Mouse (Mus musculus) kidney, postnatal 0 days (tissue): ENCODE measurements around the gene Kalrn. TPM values are rescaled to one million over a fixed set of nuclear protein-coding genes. Genes with fewer than 3 reads are reported as not detected.

Experiments used
- ATAC-seq: fragments of 200-750 bp; cut with Nextera tagmentation; replicated peaks from 2 replicates; pipeline ENCODE4 v1.8.0; 2017; ENCODE audit warnings: low read depth, moderate number of reproducible peaks, moderate TSS enrichment, moderate library complexity; ENCODE audit not compliant: low FRiP score
- DNase-seq: peaks from one replicate; pipeline ENCODE4 v3.0.0-alpha.2; 2016; ENCODE audit warnings: low spot score
- H3K27ac ChIP-seq: fragments of 300-500 bp; sonication (generic); 2 replicates; pipeline ENCODE4 v1.5.1; 2014; ENCODE audit warnings: mild to moderate bottlenecking
- H3K27me3 ChIP-seq: fragments of 300-500 bp; sonication (generic); 2 replicates; pipeline ENCODE4 v1.6.1; 2014; ENCODE audit warnings: low read length, mixed read lengths; ENCODE audit not compliant: insufficient read depth
- H3K36me3 ChIP-seq: fragments of 300-500 bp; sonication (generic); 2 replicates; pipeline ENCODE4 v1.6.1; 2014; ENCODE audit warnings: low read length, mixed read lengths; ENCODE audit not compliant: insufficient read depth
- H3K4me1 ChIP-seq: fragments of 300-500 bp; sonication (generic); replicated peaks from 2 replicates; pipeline ENCODE4 v1.6.1; 2014; ENCODE audit warnings: antibody characterized with exemption, low read length, mixed read lengths; ENCODE audit not compliant: insufficient read depth
- H3K4me2 ChIP-seq: fragments of 300-500 bp; sonication (generic); 2 replicates; pipeline ENCODE4 v1.6.1; 2014; ENCODE audit warnings: mild to moderate bottlenecking, low read length, moderate library complexity, mixed read lengths
- H3K4me3 ChIP-seq: fragments of 300-500 bp; sonication (generic); replicated peaks from 2 replicates; pipeline ENCODE4 v1.5.1; 2014; ENCODE audit warnings: low read depth, low read length
- H3K9ac ChIP-seq: fragments of 300-500 bp; sonication (generic); 2 replicates; pipeline ENCODE4 v1.6.1; 2014; ENCODE audit warnings: low read depth, low read length
- H3K9me3 ChIP-seq: fragments of 300-500 bp; sonication (generic); replicated peaks from 2 replicates; pipeline ENCODE4 v1.6.1; 2016; ENCODE audit warnings: low read length, inconsistent platforms, mixed read lengths
- CTCF ChIP-seq: IDR thresholded peaks from 2 replicates; pipeline ENCODE4 v1.5.1; 2016; ENCODE audit warnings: antibody characterized with exemption, low read depth, mild to moderate bottlenecking, moderate library complexity
- WGBS: fragments of 180-500 bp; shearing (Covaris S2); extraction: QIAGEN DNeasy Blood & Tissue Kit; methylation state at CpG from one replicate; pipeline ENCODE4 v1.1.7; 2014; 5-methylcytosine and 5-hydroxymethylcytosine counted together
- polyA plus RNA-seq: library from polyadenylated mRNA; unstranded; fragments of >200 nt; fragmentation: Nextera tagmentation; extraction: Ambion mirVana; gene quantifications from 2 replicates; pipeline ENCODE4 v1.2.1, GENCODE M21; 2015

Kalrn gene
- polyA plus RNA-seq, 1 experiment from 2014 or later = 20.0 TPM

- no peaks in the 10 kb centered on the region for H3K36me3 ChIP-seq
- H3K9me3 ChIP-seq = no peaks in the 10 kb centered on the region
- H3K9ac ChIP-seq = no peak overlapping the region
- H3K4me2 ChIP-seq = no peak overlapping the region
- no peak overlapping the region for H3K27ac ChIP-seq
- ATAC-seq (no peak), DNase-seq (no peak)
- H3K4me3 ChIP-seq = no peak overlapping the region
- 47% methylated on average over 3 of the region's 3 CpGs for WGBS
- TF ChIP-seq CTCF = no peak
- H3K4me1 ChIP-seq = no peaks in the 10 kb centered on the region
- H3K27me3 ChIP-seq = no peaks in the 10 kb centered on the region
Measured at GRCm38 (mm10) chr16:34058611-34059010, 514.7 kb downstream of the Kalrn start.

GRCm38 (mm10) chr16:34057464-34057863, 515.9 kb downstream of the Kalrn start:
- Histone ChIP-seq H3K9ac (no peak overlapping the region), H3K27ac (no peak overlapping the region), H3K4me3 (no peak overlapping the region), H3K4me1 (no peaks in the 10 kb centered on the region), H3K36me3 (peaks cover 6% of the 10 kb centered on the region; the same call in 1 of the 2 replicates), H3K9me3 (no peaks in the 10 kb centered on the region), H3K4me2 (no peak overlapping the region), H3K27me3 (no peaks in the 10 kb centered on the region)
- 55% methylated on average over 5 of the region's 5 CpGs for WGBS
- no peak for DNase-seq
- ATAC-seq = no peak
- TF ChIP-seq CTCF = no peak

DNA sequence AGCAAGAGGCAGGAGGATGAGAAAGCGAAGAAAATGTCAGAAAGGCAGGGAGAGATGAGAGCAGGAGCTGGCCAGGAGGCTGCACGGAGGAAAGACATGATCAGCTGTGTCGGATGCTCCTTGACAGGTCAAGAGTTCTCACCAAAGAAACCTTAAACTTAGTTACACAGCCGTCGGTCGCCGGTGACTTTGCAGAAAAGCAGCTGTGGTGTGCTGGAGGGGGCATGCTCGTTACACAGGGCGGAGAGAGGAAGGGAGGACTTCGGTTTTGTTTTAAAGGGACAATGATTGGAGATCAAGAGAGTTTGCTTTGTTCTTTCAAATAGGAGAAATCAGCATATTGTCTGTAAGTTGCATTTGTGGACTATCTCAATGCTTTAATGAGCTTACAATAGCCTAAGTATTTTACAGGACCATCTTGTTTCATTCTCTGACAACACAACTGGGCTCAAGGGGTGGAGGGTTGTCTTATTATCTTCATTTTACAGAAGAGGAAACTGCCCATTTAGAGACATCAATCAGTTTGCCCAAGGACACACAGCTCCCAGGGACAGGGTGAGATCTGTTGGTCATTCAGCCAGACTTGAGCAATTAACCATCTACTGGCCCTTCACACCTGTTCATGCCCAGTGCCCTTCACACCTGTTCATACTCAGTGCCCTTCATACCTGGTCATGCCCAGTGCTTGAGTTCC, 516.8 kb downstream of the Kalrn start:
- H3K4me2 ChIP-seq = no peak overlapping the region
- WGBS = 27% methylated on average over 10 of the region's 10 CpGs
- H3K9me3 ChIP-seq = no peaks in the 10 kb centered on the region
- H3K4me1 ChIP-seq = no peaks in the 10 kb centered on the region
- no peak overlapping the region for H3K9ac ChIP-seq
- no peak for ATAC-seq
- no peak for DNase-seq
- H3K36me3 ChIP-seq = peaks cover 8% of the 10 kb centered on the region; the same call in 1 of the 2 replicates
- H3K27me3 ChIP-seq = no peaks in the 10 kb centered on the region
- no peak overlapping the region for H3K4me3 ChIP-seq
- no peak overlapping the region for H3K27ac ChIP-seq
- TF ChIP-seq CTCF = no peak

GRCm38 (mm10) chr16:34050090-34050489, 523.2 kb downstream of the Kalrn start:
- Histone ChIP-seq H3K9ac (no peak overlapping the region), H3K4me2 (no peak overlapping the region), H3K36me3 (peaks cover 8% of the 10 kb centered on the region; the same call in 1 of the 2 replicates), H3K4me1 (no peaks in the 10 kb centered on the region), H3K9me3 (no peaks in the 10 kb centered on the region), H3K27me3 (no peaks in the 10 kb centered on the region), H3K27ac (no peak overlapping the region), H3K4me3 (no peak overlapping the region)
- WGBS = 87% methylated on average over 7 of the region's 7 CpGs
- no peak for DNase-seq
- no peak for TF ChIP-seq CTCF
- ATAC-seq = no peak

- no peak for TF ChIP-seq CTCF
- Histone ChIP-seq H3K27me3 (no peaks in the 10 kb centered on the region), H3K9me3 (no peaks in the 10 kb centered on the region), H3K36me3 (peaks cover 8% of the 10 kb centered on the region; the same call in 1 of the 2 replicates), H3K9ac (no peak overlapping the region), H3K27ac (no peak overlapping the region), H3K4me1 (no peaks in the 10 kb centered on the region), H3K4me2 (no peak overlapping the region), H3K4me3 (no peak overlapping the region)
- ATAC-seq (no peak), DNase-seq (no peak)
- 88% methylated on average over 12 of the region's 12 CpGs for WGBS
Measured at GRCm38 (mm10) chr16:34049361-34049760, 524.0 kb downstream of the Kalrn start.

- ATAC-seq (no peak), DNase-seq (no peak)
- Histone ChIP-seq H3K4me1 (no peaks in the 10 kb centered on the region), H3K9me3 (no peaks in the 10 kb centered on the region), H3K27me3 (no peaks in the 10 kb centered on the region), H3K36me3 (peaks cover 8% of the 10 kb centered on the region; the same call in 1 of the 2 replicates), H3K4me3 (no peak overlapping the region), H3K9ac (no peak overlapping the region), H3K4me2 (no peak overlapping the region), H3K27ac (no peak overlapping the region)
- 87% methylated on average over 4 of the region's 4 CpGs for WGBS
- no peak for TF ChIP-seq CTCF
Measured at GRCm38 (mm10) chr16:34048232-34048631, 525.1 kb downstream of the Kalrn start.
